Mouse (Mus musculus) heart, embryonic 10.5 days (tissue): Measurements from ENCODE around the gene 4930402F06Rik. TPM values are rescaled to one million over a fixed set of nuclear protein-coding genes. Genes with fewer than 3 reads are reported as not detected.

Experiments used
- DNase-seq: peaks from one replicate; pipeline ENCODE4 v3.0.0-alpha.2; 2017; ENCODE audit warnings: low spot score
- H3K27ac ChIP-seq: fragments of 300-500 bp; sonication (generic); 2 replicates; pipeline ENCODE4 v1.5.1; 2016; ENCODE audit warnings: mild to moderate bottlenecking
- H3K27me3 ChIP-seq: fragments of 300-500 bp; sonication (generic); 2 replicates; pipeline ENCODE4 v1.6.1; 2016; ENCODE audit warnings: mild to moderate bottlenecking; ENCODE audit not compliant: poor library complexity, insufficient read depth, severe bottlenecking
- H3K36me3 ChIP-seq: fragments of 300-500 bp; sonication (generic); 2 replicates; pipeline ENCODE4 v1.6.1; 2016; ENCODE audit warnings: mild to moderate bottlenecking, moderate library complexity
- H3K4me1 ChIP-seq: fragments of 300-500 bp; sonication (generic); 2 replicates; pipeline ENCODE4 v1.6.1; 2016; ENCODE audit warnings: mild to moderate bottlenecking
- H3K4me3 ChIP-seq: fragments of 300-500 bp; sonication (generic); 2 replicates; pipeline ENCODE4 v1.5.1; 2016; ENCODE audit warnings: mild to moderate bottlenecking, moderate library complexity
- H3K9me3 ChIP-seq: fragments of 300-500 bp; sonication (generic); 2 replicates; pipeline ENCODE4 v1.6.1; 2016; ENCODE audit warnings: mild to moderate bottlenecking, moderate library complexity
- WGBS: fragments of 180-500 bp; shearing (Covaris S2); methylation state at CpG from one replicate; pipeline ENCODE4 v1.1.7; 2016; 5-methylcytosine and 5-hydroxymethylcytosine counted together
- polyA plus RNA-seq: library from polyadenylated mRNA; unstranded; fragments of >200 nt; fragmentation: Nextera tagmentation; extraction: Ambion mirVana; gene quantifications from 2 replicates; pipeline ENCODE4 v1.2.1, GENCODE M21; 2016

The 4930402F06Rik gene
- polyA plus RNA-seq, 1 experiment from 2014 or later, result not detected

- peak; percentile 66 for DNase-seq
- Histone ChIP-seq H3K4me3 (no peak overlapping the region), H3K4me1 (peaks cover 35% of the 10 kb centered on the region), H3K27ac (no peak overlapping the region), H3K27me3 (no peaks in the 10 kb centered on the region), H3K36me3 (peaks cover 61% of the 10 kb centered on the region), H3K9me3 (no peaks in the 10 kb centered on the region)
- 63% methylated on average over 10 of the region's 10 CpGs for WGBS
These were observed 14.7 kb upstream of the 4930402F06Rik start for GRCm38 (mm10) chr2:35411640-35412190.

GRCm38 (mm10) chr2:35409466-35409865 lies 12.5 kb upstream of the 4930402F06Rik start:
- 76% methylated on average over 6 of the region's 6 CpGs for WGBS
- Histone ChIP-seq H3K36me3 (peaks cover 73% of the 10 kb centered on the region), H3K4me1 (peaks cover 34% of the 10 kb centered on the region), H3K27me3 (no peaks in the 10 kb centered on the region), H3K27ac (peak overlapping the region; percentile 47; the same call in 1 of the 2 replicates), H3K4me3 (no peak overlapping the region), H3K9me3 (no peaks in the 10 kb centered on the region)
- peak; percentile 68 for DNase-seq

GRCm38 (mm10) chr2:35408409-35409110 lies 11.6 kb upstream of the 4930402F06Rik start:
- Histone ChIP-seq H3K4me3 (no peak overlapping the region), H3K9me3 (no peaks in the 10 kb centered on the region), H3K27ac (no peak overlapping the region), H3K4me1 (peaks cover 26% of the 10 kb centered on the region), H3K36me3 (peaks cover 79% of the 10 kb centered on the region), H3K27me3 (no peaks in the 10 kb centered on the region)
- WGBS, result 64% methylated on average over 5 of the region's 5 CpGs
- DNase-seq, result peak; percentile 67

GRCm38 (mm10) chr2:35407878-35408277 lies 10.9 kb upstream of the 4930402F06Rik start:
- Histone ChIP-seq H3K4me3 (no peak overlapping the region), H3K4me1 (peaks cover 22% of the 10 kb centered on the region), H3K27ac (peak overlapping the region; percentile 42; the same call in 1 of the 2 replicates), H3K9me3 (no peaks in the 10 kb centered on the region), H3K27me3 (no peaks in the 10 kb centered on the region), H3K36me3 (peaks cover 72% of the 10 kb centered on the region)
- peak; percentile 74 for DNase-seq
- 72% methylated on average over 7 of the region's 7 CpGs for WGBS

GRCm38 (mm10) chr2:35407266-35407665 lies 10.3 kb upstream of the 4930402F06Rik start:
- H3K36me3 ChIP-seq, result peaks cover 71% of the 10 kb centered on the region
- WGBS, result 80% methylated on average over 6 of the region's 6 CpGs
- H3K4me1 ChIP-seq, result peaks cover 22% of the 10 kb centered on the region
- no peaks in the 10 kb centered on the region for H3K9me3 ChIP-seq
- DNase-seq, result peak; percentile 61
- no peak overlapping the region for H3K27ac ChIP-seq
- H3K4me3 ChIP-seq, result no peak overlapping the region
- H3K27me3 ChIP-seq, result no peaks in the 10 kb centered on the region

- no peaks in the 10 kb centered on the region for H3K27me3 ChIP-seq
- no peak overlapping the region for H3K27ac ChIP-seq
- peak; percentile 54 for DNase-seq
- 89% methylated on average over 1 of the region's 1 CpGs for WGBS
- peaks cover 22% of the 10 kb centered on the region for H3K4me1 ChIP-seq
- no peaks in the 10 kb centered on the region for H3K9me3 ChIP-seq
- peaks cover 68% of the 10 kb centered on the region for H3K36me3 ChIP-seq
- no peak overlapping the region for H3K4me3 ChIP-seq
These were observed 9.6 kb upstream of the 4930402F06Rik start for GRCm38 (mm10) chr2:35406611-35407010.

GRCm38 (mm10) chr2:35402391-35402790 lies 5.4 kb upstream of the 4930402F06Rik start:
- H3K4me3 ChIP-seq, result no peak overlapping the region
- no peak for DNase-seq
- peaks cover 8% of the 10 kb centered on the region for H3K4me1 ChIP-seq
- no peaks in the 10 kb centered on the region for H3K27me3 ChIP-seq
- H3K36me3 ChIP-seq, result peaks cover 45% of the 10 kb centered on the region
- no peaks in the 10 kb centered on the region for H3K9me3 ChIP-seq
- WGBS, result 90% methylated on average over 16 of the region's 16 CpGs
- H3K27ac ChIP-seq, result no peak overlapping the region

- 87% methylated on average over 7 of the region's 7 CpGs for WGBS
- H3K27me3 ChIP-seq, result no peaks in the 10 kb centered on the region
- no peak for DNase-seq
These were observed 3.8 kb upstream of the 4930402F06Rik start for GRCm38 (mm10) chr2:35400739-35401138.

GRCm38 (mm10) chr2:35398184-35398828 lies 1.3 kb upstream of the 4930402F06Rik start:
- DNase-seq, result no peak
- H3K36me3 ChIP-seq, result peaks cover 17% of the 10 kb centered on the region; the same call in 1 of the 2 replicates
- H3K27me3 ChIP-seq, result no peaks in the 10 kb centered on the region
- 79% methylated on average over 6 of the region's 6 CpGs for WGBS
- H3K27ac ChIP-seq, result 0 out of 2 replicates have a peak overlapping the region, but pooled peaks have one; percentile 3
- H3K4me3 ChIP-seq, result no peak overlapping the region
- no peaks in the 10 kb centered on the region for H3K9me3 ChIP-seq
- H3K4me1 ChIP-seq, result peaks cover 8% of the 10 kb centered on the region

More at GRCm38 (mm10) chr2:35400739-35401138, 3.8 kb upstream of the 4930402F06Rik start:
- no peak overlapping the region for H3K4me3 ChIP-seq
- H3K36me3 ChIP-seq, result peaks cover 28% of the 10 kb centered on the region
- peaks cover 8% of the 10 kb centered on the region for H3K4me1 ChIP-seq
- H3K9me3 ChIP-seq, result no peaks in the 10 kb centered on the region
- no peak overlapping the region for H3K27ac ChIP-seq

GRCm38 (mm10) chr2:35397590-35398173 lies 707 bp upstream of the 4930402F06Rik start:
- 0 out of 2 replicates have a peak overlapping the region, but pooled peaks have one; percentile 3 for H3K27ac ChIP-seq
- H3K4me3 ChIP-seq, result no peak overlapping the region
- peaks cover 8% of the 10 kb centered on the region for H3K4me1 ChIP-seq
- 46% methylated on average over 11 of the region's 11 CpGs for WGBS
- DNase-seq, result no peak
- H3K9me3 ChIP-seq, result no peaks in the 10 kb centered on the region
- no peaks in the 10 kb centered on the region for H3K27me3 ChIP-seq
- H3K36me3 ChIP-seq, result peaks cover 17% of the 10 kb centered on the region; the same call in 1 of the 2 replicates

GRCm38 (mm10) chr2:35385441-35385871 lies 11.5 kb downstream of the 4930402F06Rik start:
- Histone ChIP-seq H3K4me3 (no peak overlapping the region), H3K27ac (no peak overlapping the region), H3K36me3 (no peaks in the 10 kb centered on the region), H3K27me3 (no peaks in the 10 kb centered on the region), H3K4me1 (no peaks in the 10 kb centered on the region; the same call in 1 of the 2 replicates), H3K9me3 (no peaks in the 10 kb centered on the region)
- no peak for DNase-seq
- WGBS, result 73% methylated on average over 9 of the region's 9 CpGs

- Histone ChIP-seq H3K4me1 (no peaks in the 10 kb centered on the region), H3K4me3 (no peak overlapping the region), H3K27me3 (no peaks in the 10 kb centered on the region), H3K9me3 (no peaks in the 10 kb centered on the region), H3K27ac (no peak overlapping the region), H3K36me3 (no peaks in the 10 kb centered on the region)
- 72% methylated on average over 9 of the region's 9 CpGs for WGBS
- DNase-seq, result no peak
These were observed 17.7 kb downstream of the 4930402F06Rik start for GRCm38 (mm10) chr2:35379306-35379705.
